Mouse (Mus musculus): ENCODE data around the gene Zfp1. TPM values are rescaled to one million over a fixed set of nuclear protein-coding genes. Genes with fewer than 3 reads are reported as not detected.

Zfp1 gene
- polyA plus RNA-seq, 1 experiment from 2014 or later: 26.3 TPM

DNA sequence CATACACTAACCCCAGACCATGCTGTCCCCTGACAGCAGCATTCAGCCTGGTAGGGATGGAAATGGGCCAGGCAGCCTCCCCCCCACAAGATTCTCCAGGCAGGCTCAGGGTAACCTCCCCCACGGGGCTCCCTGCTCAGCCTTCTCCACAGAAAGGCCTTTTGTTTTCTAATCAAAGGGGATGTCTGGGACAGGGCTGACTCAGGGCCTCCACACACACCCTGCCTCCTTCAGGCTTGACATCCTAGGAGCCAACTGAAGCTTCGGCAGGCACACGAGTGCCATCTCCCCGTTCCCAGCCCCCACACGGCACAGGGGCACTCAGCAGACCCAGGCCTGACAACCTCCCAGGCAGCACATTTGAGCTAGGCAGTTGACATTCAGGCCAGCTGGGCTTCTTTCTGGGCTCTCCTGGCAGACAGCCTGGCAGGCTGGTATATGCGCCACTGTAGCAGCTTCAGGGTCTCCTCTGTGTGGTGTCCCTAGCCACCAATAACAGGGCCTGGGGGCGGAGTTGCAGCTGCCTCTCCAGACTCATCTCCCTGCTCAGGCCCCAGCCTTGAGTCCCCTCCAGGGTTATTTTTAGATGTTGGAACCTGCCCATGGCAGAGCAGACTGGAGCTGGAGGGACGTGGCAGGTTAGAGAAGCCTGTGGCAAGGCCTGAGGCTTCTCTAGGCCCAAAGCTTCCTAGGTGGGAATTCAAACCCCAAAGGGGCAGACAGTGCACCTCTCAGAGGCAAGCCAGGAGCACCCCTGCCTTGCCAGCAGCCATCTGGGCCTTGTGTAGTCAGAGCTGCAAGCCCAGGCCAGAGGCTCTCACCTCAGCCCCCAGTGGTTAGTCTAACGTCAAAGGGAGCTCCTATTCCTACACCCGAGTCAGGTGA lies 73.6 kb downstream of the Zfp1 start:
- Histone ChIP-seq H3K27ac (peak overlapping the region; percentile 80), H3K4me1 (peaks cover 22% of the 10 kb centered on the region), H3K36me3 (peaks cover 74% of the 10 kb centered on the region), H3K4me3 (no peak overlapping the region), H3K9ac (peak overlapping the region; percentile 45), H3K27me3 (no peaks in the 10 kb centered on the region), H3K4me2 (replicated peaks) (no peak overlapping the region), H3K9me3 (no peaks in the 10 kb centered on the region)
- peak; percentile 45 for ATAC-seq (ENCODE audit: insufficient number of reproducible peaks, insufficient read depth, low FRiP score, low TSS enrichment)
- 33% methylated on average over 10 of the region's 10 CpGs for WGBS

- Histone ChIP-seq H3K9me3 (no peaks in the 10 kb centered on the region), H3K27me3 (no peaks in the 10 kb centered on the region), H3K27ac (peak overlapping the region; percentile 80), H3K9ac (no peak overlapping the region), H3K36me3 (peaks cover 68% of the 10 kb centered on the region), H3K4me1 (peaks cover 22% of the 10 kb centered on the region), H3K4me2 (replicated peaks) (no peak overlapping the region), H3K4me3 (no peak overlapping the region)
- 71% methylated on average over 4 of the region's 4 CpGs for WGBS
- no peak for ATAC-seq (ENCODE audit: insufficient number of reproducible peaks, insufficient read depth, low FRiP score, low TSS enrichment)
These were observed 74.2 kb downstream of the Zfp1 start for GRCm38 (mm10) chr8:111717488-111717792.

DNA sequence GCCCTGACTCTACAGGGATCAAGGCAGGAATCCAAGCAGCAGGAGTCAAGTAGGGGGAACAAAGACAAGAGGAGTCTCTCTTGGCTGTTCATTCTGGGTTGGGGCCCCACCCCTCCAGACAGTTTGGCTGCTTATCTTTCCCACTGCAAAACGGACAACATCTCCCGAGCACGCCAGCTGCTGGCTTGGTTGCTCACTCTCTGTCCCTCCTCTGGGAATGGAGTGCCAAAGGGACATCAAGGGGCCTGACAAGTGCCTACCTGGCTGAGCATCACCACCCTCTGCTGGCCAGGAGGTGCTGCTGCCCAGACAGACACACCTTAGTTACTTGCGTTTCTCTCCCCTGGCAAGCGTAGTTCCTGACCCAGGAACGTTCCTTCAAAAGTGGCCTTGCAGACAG lies 74.7 kb downstream of the Zfp1 start:
- ATAC-seq (ENCODE audit: insufficient number of reproducible peaks, insufficient read depth, low FRiP score, low TSS enrichment): no peak
- 76% methylated on average over 6 of the region's 6 CpGs for WGBS
- no peak overlapping the region for H3K4me2 ChIP-seq (replicated peaks)
- H3K27ac ChIP-seq: peak overlapping the region; percentile 80; the same call in 1 of the 2 replicates
- no peak overlapping the region for H3K4me3 ChIP-seq
- H3K9me3 ChIP-seq: no peaks in the 10 kb centered on the region
- H3K27me3 ChIP-seq: no peaks in the 10 kb centered on the region
- peaks cover 22% of the 10 kb centered on the region for H3K4me1 ChIP-seq
- H3K36me3 ChIP-seq: peaks cover 63% of the 10 kb centered on the region
- H3K9ac ChIP-seq: no peak overlapping the region

GRCm38 (mm10) chr8:111718937-111719336 lies 75.7 kb downstream of the Zfp1 start:
- no peak overlapping the region for H3K4me3 ChIP-seq
- H3K4me2 ChIP-seq (replicated peaks): no peak overlapping the region
- 51% methylated on average over 5 of the region's 5 CpGs for WGBS
- no peaks in the 10 kb centered on the region for H3K9me3 ChIP-seq
- peaks cover 22% of the 10 kb centered on the region for H3K4me1 ChIP-seq
- H3K36me3 ChIP-seq: peaks cover 53% of the 10 kb centered on the region
- no peak for ATAC-seq (ENCODE audit: insufficient number of reproducible peaks, insufficient read depth, low FRiP score, low TSS enrichment)
- no peaks in the 10 kb centered on the region for H3K27me3 ChIP-seq
- peak overlapping the region; percentile 57; the same call in 1 of the 2 replicates for H3K27ac ChIP-seq
- H3K9ac ChIP-seq: no peak overlapping the region

DNA sequence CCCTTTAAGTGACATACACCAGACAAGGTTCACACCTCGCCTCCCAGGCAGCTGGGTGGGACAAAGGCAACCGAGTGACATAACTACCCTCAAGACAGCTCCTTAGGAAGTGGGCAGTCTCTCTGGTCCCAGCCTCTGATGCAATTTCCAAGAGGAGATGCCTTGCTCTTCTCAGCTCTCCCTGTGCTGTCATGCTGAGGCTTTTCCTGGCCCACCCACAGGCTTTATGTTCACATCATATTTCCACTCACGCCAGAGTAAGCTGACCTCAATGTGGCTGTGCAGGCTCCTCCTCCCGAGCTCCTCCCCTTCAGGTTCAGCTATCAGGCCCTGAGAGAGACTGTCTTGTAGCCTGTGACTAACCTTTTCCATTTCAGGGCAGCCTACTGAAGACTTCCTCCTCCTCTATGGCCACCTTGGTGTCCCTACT lies 76.9 kb downstream of the Zfp1 start:
- 67% methylated on average over 4 of the region's 4 CpGs for WGBS
- no peak for ATAC-seq (ENCODE audit: insufficient number of reproducible peaks, insufficient read depth, low FRiP score, low TSS enrichment)
- Histone ChIP-seq H3K4me2 (replicated peaks) (no peak overlapping the region), H3K4me1 (peaks cover 24% of the 10 kb centered on the region), H3K36me3 (peaks cover 41% of the 10 kb centered on the region), H3K9ac (no peak overlapping the region), H3K27me3 (no peaks in the 10 kb centered on the region), H3K4me3 (no peak overlapping the region), H3K9me3 (no peaks in the 10 kb centered on the region), H3K27ac (no peak overlapping the region)

Small RNA genes within 50 kb of the gene (microRNA-seq; reads per million reads assigned to microRNA genes)
- not detected for gene Mir7076

Other genes starting within 250 kb of the Zfp1 start
- gene Fa2h, start 249.6 kb upstream of the Zfp1 start, polyA plus RNA-seq (2016; fragmentation: Nextera tagmentation; extraction: Ambion mirVana): 0.10 TPM in 1 of 2 replicates, not detected in the other
- 7.8 and 8.1 TPM in 2 replicates for gene Wdr59, start 121.3 kb upstream of the Zfp1 start, polyA plus RNA-seq (2016; fragmentation: Nextera tagmentation; extraction: Ambion mirVana)
- gene Znrf1, start 107.3 kb upstream of the Zfp1 start, polyA plus RNA-seq (2016; fragmentation: Nextera tagmentation; extraction: Ambion mirVana): 79.5 TPM in 2 replicates
- gene Ldhd, start 13.0 kb upstream of the Zfp1 start, polyA plus RNA-seq (2016; fragmentation: Nextera tagmentation; extraction: Ambion mirVana): 0.29 and 0.52 TPM in 2 replicates
- not detected in 2 replicates for gene Ctrb1, start 47.6 kb downstream of the Zfp1 start, polyA plus RNA-seq (2016; fragmentation: Nextera tagmentation; extraction: Ambion mirVana)
- 40.0 and 41.1 TPM in 2 replicates for gene Bcar1, start 100.4 kb downstream of the Zfp1 start, polyA plus RNA-seq (2016; fragmentation: Nextera tagmentation; extraction: Ambion mirVana)
- 235 and 250 TPM in 2 replicates for gene Cfdp1, start 210.9 kb downstream of the Zfp1 start, polyA plus RNA-seq (2016; fragmentation: Nextera tagmentation; extraction: Ambion mirVana)
- gene Tmem170, start 233.3 kb downstream of the Zfp1 start, polyA plus RNA-seq (2016; fragmentation: Nextera tagmentation; extraction: Ambion mirVana): 8.8 and 8.9 TPM in 2 replicates